Mouse (Mus musculus): ENCODE data around the gene Trpv4. TPM values are rescaled to one million over a fixed set of nuclear protein-coding genes. Genes with fewer than 3 reads are reported as not detected.

Trpv4 gene
- polyA plus RNA-seq, 1 experiment: 1.3 TPM

DNA sequence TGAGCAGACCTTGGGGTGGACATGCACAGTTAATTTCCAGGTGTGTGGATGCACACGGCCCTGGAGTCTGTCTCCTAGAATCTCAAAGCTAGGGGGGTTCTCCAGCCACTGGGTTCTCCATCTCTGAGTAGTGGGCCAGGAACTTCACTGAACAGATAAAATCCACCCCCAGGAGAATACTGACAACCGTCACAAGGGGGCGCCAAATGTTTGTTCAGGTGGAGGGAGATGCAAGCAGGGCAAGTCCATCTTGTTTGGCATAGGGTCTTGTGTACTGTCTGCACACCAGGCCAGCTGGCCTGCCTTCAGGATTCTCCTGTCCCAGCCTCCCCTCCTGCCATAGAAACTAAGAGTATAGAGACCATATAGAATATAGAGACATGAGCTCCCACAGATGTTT, 32.6 kb downstream of the Trpv4 start:
- TF ChIP-seq CTCF (IDR thresholded peaks at IDR 0.05; ENCODE audit: control insufficient read depth, insufficient read depth, low read length): peak; percentile 67
- TF ChIP-seq POLR2A (IDR thresholded peaks at IDR 0.05; ENCODE audit: borderline replicate concordance, control insufficient read depth, low read depth, low read length): no peak
- Histone ChIP-seq H3K4me3 (replicated peaks; ENCODE audit: control insufficient read depth, low read depth, low read length) (no peak overlapping the region), H3K27ac (ENCODE audit: control insufficient read depth, insufficient read depth, low read depth, low read length, poor library complexity) (no peak overlapping the region), H3K4me1 (ENCODE audit: control insufficient read depth, insufficient read depth, low read length) (no peaks in the 10 kb centered on the region)
- 13% methylated on average over 3 of the region's 3 CpGs for WGBS

DNA sequence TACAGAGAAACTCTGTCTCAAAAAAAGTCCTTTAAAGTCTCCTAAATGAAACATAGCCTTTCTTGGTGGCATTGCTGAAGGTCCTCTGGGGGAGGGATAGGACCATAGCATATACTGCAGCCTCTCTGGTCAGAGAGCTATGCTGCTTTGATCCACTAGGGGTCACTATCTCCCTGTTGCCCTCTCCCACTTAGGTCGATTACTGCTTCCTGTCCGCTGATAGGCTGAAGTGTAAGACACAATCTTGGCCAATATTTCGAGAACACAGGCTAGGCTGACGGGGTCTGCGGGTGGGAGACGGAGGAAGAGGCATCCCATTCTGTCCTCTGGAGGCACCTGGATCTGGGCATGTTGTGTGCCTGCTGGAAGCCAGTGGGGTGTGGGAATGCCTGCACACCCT, 37.9 kb downstream of the Trpv4 start:
- H3K4me3 ChIP-seq (replicated peaks; ENCODE audit: control insufficient read depth, low read depth, low read length): no peak overlapping the region
- no peaks in the 10 kb centered on the region for H3K4me1 ChIP-seq (ENCODE audit: control insufficient read depth, insufficient read depth, low read length)
- no peak overlapping the region for H3K27ac ChIP-seq (ENCODE audit: control insufficient read depth, insufficient read depth, low read depth, low read length, poor library complexity)
- peak; percentile 75 for TF ChIP-seq CTCF (IDR thresholded peaks at IDR 0.05; ENCODE audit: control insufficient read depth, insufficient read depth, low read length)
- no peak for TF ChIP-seq POLR2A (IDR thresholded peaks at IDR 0.05; ENCODE audit: borderline replicate concordance, control insufficient read depth, low read depth, low read length)
- WGBS: 27% methylated on average over 6 of the region's 6 CpGs

DNA sequence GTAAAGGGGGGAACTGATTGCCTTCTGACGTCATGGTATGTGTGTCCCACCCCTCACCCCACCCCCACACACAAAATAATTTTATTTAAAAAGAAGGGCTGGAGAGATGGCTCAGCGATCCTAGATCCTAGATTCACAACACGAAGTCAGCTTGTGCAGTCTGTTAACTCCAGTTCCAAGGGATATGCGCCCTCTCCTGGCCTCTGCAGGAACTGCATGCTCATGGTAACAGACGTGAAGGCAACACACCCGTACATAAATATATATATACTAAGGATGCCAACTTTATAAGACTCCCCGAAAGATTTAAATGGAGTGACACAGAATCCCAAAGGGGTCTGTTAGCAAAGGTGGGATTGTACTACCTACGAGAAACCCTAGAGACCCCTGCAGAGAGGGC, 39.4 kb downstream of the Trpv4 start:
- Histone ChIP-seq H3K27ac (ENCODE audit: control insufficient read depth, insufficient read depth, low read depth, low read length, poor library complexity) (no peak overlapping the region), H3K4me3 (replicated peaks; ENCODE audit: control insufficient read depth, low read depth, low read length) (no peak overlapping the region), H3K4me1 (ENCODE audit: control insufficient read depth, insufficient read depth, low read length) (no peaks in the 10 kb centered on the region)
- TF ChIP-seq POLR2A (IDR thresholded peaks at IDR 0.05; ENCODE audit: borderline replicate concordance, control insufficient read depth, low read depth, low read length) (no peak), CTCF (IDR thresholded peaks at IDR 0.05; ENCODE audit: control insufficient read depth, insufficient read depth, low read length) (peak; percentile 92)
- WGBS: 17% methylated on average over 8 of the region's 8 CpGs

DNA sequence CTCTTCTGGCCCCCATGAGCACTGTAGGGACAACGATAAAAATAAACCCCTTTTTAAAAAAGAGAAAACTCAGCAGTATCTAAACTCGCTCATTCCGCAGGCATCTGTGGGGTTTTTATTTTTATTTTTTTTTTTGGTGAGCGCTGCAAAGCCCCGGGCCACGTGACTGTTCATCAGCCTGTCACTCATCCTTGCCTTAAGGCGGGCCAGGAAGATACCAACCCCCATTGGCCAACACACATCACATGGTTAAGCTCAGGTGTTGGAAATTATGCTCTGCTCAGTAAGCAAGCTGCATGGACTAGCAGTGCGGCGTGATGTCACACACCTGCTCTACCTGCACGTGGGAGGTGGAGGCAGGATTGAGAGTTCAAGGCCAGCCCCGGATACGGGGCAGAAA, 40.4 kb downstream of the Trpv4 start:
- Histone ChIP-seq H3K4me3 (replicated peaks; ENCODE audit: control insufficient read depth, low read depth, low read length) (no peak overlapping the region), H3K4me1 (ENCODE audit: control insufficient read depth, insufficient read depth, low read length) (no peaks in the 10 kb centered on the region), H3K27ac (ENCODE audit: control insufficient read depth, insufficient read depth, low read depth, low read length, poor library complexity) (no peak overlapping the region)
- WGBS: 64% methylated on average over 12 of the region's 12 CpGs
- no peak for TF ChIP-seq CTCF (IDR thresholded peaks at IDR 0.05; ENCODE audit: control insufficient read depth, insufficient read depth, low read length)
- TF ChIP-seq POLR2A (IDR thresholded peaks at IDR 0.05; ENCODE audit: borderline replicate concordance, control insufficient read depth, low read depth, low read length): no peak

DNA sequence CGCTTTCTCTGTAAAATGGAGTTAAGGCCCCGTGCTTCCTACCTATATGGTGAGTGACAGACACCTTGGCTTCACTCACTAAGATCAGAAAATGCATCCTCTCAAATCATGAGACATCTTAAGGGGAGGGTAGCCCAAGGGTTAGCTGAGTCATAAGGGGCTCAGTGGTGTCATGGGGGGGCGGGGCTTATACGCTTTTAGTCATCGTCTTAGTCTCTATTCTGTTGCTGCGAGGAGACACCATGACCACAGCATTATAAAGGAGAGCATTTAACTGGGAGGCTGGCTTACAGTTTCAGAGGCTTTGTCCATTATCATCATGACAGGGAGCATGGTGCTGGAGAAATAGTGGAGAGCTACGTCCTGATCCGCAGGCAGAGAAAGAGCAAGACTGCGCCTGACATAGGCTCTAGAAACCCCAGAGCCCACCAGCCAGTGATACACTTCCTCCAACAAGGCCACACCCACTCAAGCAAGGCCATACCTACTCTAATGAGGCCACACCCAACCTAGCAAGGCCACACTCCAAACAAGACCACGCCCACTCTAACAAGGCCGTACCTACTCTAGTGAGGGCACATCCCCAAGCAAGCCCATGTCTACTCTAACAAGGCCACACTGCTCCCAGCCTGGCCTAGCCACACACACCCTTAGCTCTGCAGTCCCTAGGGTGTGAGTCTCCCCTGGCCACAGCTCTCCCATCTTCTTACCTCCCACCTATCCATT, 41.7 kb downstream of the Trpv4 start:
- H3K27ac ChIP-seq (ENCODE audit: control insufficient read depth, insufficient read depth, low read depth, low read length, poor library complexity): no peak overlapping the region
- TF ChIP-seq CTCF (IDR thresholded peaks at IDR 0.05; ENCODE audit: control insufficient read depth, insufficient read depth, low read length): no peak
- TF ChIP-seq POLR2A (IDR thresholded peaks at IDR 0.05; ENCODE audit: borderline replicate concordance, control insufficient read depth, low read depth, low read length): no peak
- H3K4me1 ChIP-seq (ENCODE audit: control insufficient read depth, insufficient read depth, low read length): no peaks in the 10 kb centered on the region
- H3K4me3 ChIP-seq (replicated peaks; ENCODE audit: control insufficient read depth, low read depth, low read length): no peak overlapping the region
- 78% methylated on average over 11 of the region's 11 CpGs for WGBS

DNA sequence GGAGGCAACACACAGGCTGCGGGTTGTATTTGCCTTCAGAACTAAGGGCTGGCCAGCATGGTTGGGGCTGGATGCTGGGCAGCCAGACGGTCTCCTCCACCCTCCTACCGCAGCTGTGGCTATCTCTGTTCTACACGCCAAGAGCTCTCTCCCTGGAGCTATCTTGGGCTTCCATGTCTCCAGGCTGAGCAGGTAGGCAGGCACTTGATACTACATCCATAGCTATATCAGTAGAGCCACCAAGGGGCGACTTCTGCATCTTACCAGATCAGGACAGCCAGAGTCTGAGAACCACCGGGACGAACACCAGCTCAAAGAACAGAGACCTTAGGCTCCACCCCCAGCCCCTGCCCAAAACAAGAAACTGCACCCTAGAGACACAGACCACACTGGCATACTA, 43.4 kb downstream of the Trpv4 start:
- no peak overlapping the region for H3K4me3 ChIP-seq (replicated peaks; ENCODE audit: control insufficient read depth, low read depth, low read length)
- TF ChIP-seq POLR2A (IDR thresholded peaks at IDR 0.05; ENCODE audit: borderline replicate concordance, control insufficient read depth, low read depth, low read length) (no peak), CTCF (IDR thresholded peaks at IDR 0.05; ENCODE audit: control insufficient read depth, insufficient read depth, low read length) (no peak)
- H3K4me1 ChIP-seq (ENCODE audit: control insufficient read depth, insufficient read depth, low read length): no peaks in the 10 kb centered on the region
- no peak overlapping the region for H3K27ac ChIP-seq (ENCODE audit: control insufficient read depth, insufficient read depth, low read depth, low read length, poor library complexity)
- 54% methylated on average over 7 of the region's 7 CpGs for WGBS

DNA sequence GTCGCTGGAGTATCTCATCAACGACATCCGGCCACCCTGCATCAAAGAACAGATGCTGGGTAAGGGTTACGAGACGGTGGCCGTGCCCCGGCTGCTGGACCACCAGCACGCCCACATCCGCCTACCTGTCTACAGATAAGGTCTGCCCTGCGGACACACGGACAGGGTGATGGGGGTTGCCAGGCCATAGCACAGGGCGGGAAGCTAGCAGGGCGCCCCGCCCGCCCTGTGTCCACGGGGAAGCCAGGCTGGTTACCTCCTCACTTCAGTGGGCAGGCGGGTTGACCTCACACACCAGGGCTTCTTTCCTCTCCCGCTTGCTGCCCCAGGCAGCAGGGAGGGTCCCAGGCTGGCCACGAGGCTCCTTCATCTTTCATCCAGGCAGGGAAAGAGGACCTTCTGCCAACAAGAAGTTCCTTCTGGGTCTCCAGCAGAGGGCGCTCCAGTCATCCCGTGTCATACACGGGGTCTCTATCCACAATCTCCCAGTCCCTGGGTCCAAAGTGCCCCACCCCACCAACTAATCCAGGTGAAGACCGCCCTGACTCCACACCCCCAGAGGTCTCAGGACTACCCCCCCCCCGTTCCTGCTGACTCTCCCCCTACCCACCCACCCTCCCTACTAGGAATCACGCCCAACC, 46.1 kb downstream of the Trpv4 start:
- WGBS: 75% methylated on average over 25 of the region's 25 CpGs
- H3K4me3 ChIP-seq (replicated peaks; ENCODE audit: control insufficient read depth, low read depth, low read length): no peak overlapping the region
- TF ChIP-seq POLR2A (IDR thresholded peaks at IDR 0.05; ENCODE audit: borderline replicate concordance, control insufficient read depth, low read depth, low read length) (no peak), CTCF (IDR thresholded peaks at IDR 0.05; ENCODE audit: control insufficient read depth, insufficient read depth, low read length) (peak; percentile 63)
- no peak overlapping the region for H3K27ac ChIP-seq (ENCODE audit: control insufficient read depth, insufficient read depth, low read depth, low read length, poor library complexity)
- no peaks in the 10 kb centered on the region for H3K4me1 ChIP-seq (ENCODE audit: control insufficient read depth, insufficient read depth, low read length)

DNA sequence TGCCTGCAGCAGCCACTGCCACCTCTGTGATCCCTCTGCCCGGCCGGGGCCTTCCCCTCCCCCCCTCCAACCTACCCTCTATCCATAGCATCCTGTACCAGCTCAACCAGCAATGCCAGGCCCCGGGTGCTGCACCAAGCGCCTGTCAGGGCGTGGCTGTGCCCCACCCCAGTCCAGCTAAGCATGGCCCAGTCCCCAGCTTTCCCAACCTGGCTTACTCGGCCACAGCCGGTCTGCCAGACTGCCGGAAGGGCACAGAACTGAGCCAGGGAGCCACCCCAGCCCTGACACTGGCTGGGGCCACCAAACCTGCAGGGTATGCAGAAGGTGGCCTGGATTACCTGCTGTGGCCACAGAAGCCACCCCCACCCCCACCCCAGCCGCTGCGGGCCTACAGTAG, 47.0 kb downstream of the Trpv4 start:
- WGBS: 83% methylated on average over 10 of the region's 10 CpGs
- no peak overlapping the region for H3K4me3 ChIP-seq (replicated peaks; ENCODE audit: control insufficient read depth, low read depth, low read length)
- H3K27ac ChIP-seq (ENCODE audit: control insufficient read depth, insufficient read depth, low read depth, low read length, poor library complexity): no peak overlapping the region
- no peak for TF ChIP-seq CTCF (IDR thresholded peaks at IDR 0.05; ENCODE audit: control insufficient read depth, insufficient read depth, low read length)
- no peak for TF ChIP-seq POLR2A (IDR thresholded peaks at IDR 0.05; ENCODE audit: borderline replicate concordance, control insufficient read depth, low read depth, low read length)
- no peaks in the 10 kb centered on the region for H3K4me1 ChIP-seq (ENCODE audit: control insufficient read depth, insufficient read depth, low read length)
